Mouse (Mus musculus) CD4-positive, CD25-positive, alpha-beta regulatory T cell, adult 2 months (primary cell): ENCODE results near the gene Emcn.

Experiments used
- DNase-seq: peaks from one replicate; pipeline ENCODE4 v3.0.0-alpha.2; 2012; ENCODE audit warnings: low read depth, low spot score

Emcn gene

DNA sequence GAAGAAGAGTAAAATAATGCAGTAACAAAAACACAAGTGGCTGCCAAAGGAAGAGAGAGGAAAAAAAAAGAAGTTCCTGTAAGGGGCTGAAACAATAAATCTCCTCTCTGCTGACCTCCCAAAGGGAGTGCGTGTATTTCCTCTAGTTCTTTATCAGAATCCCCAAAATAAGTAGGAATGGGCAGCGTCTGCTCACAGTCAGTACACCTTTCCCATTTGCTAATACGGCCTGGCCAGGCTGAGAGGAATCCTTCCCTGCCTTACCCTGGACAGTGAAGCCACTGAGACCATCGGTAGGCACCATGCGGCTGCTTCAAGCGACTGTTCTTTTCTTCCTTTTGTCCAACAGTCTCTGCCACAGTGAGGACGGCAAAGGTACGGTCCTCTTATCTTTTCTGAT lies at the start of gene Emcn:
TSS of gene Emcn (plus strand) at position 130 of the 400 bp plus-strand sequence.
- DNase-seq = no peak

GRCm38 (mm10) chr3:137293174-137293591 lies 47.7 kb upstream of the Emcn start:
- DNase-seq = no peak

DNA sequence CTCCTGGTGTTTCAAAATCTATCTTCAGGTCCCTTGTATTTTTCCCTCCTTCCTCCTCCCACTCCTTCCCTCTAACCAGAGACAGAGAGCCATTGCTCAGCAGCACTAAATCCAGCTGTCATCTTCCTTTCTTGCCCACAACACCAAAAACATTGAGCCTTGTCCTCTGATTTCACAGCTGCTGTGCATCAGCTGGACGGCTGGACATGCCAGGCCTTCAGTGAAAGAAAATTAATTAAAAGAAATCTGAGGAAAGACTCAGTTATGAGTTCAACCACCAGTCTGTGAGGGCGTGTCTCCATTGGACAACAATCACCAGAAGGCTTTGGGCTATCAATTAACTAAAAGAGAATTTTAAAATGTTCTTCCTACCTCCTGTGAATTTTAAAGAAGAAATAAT lies 42.6 kb upstream of the Emcn start:
- DNase-seq = no peak

- DNase-seq = no peak
These were observed 40.7 kb upstream of the Emcn start for GRCm38 (mm10) chr3:137300210-137300609.

- DNase-seq = no peak
These were observed 39.7 kb upstream of the Emcn start for GRCm38 (mm10) chr3:137301195-137301594.

- DNase-seq = no peak
These were observed 38.1 kb upstream of the Emcn start for GRCm38 (mm10) chr3:137302804-137303203.

GRCm38 (mm10) chr3:137309959-137310358 lies 30.9 kb upstream of the Emcn start:
- no peak for DNase-seq

GRCm38 (mm10) chr3:137312540-137312939 lies 28.3 kb upstream of the Emcn start:
- DNase-seq = no peak

GRCm38 (mm10) chr3:137313775-137314362 lies 27.0 kb upstream of the Emcn start:
- no peak for DNase-seq

- DNase-seq = no peak
These were observed 22.5 kb upstream of the Emcn start for GRCm38 (mm10) chr3:137318371-137318770.

GRCm38 (mm10) chr3:137319950-137320349 lies 20.9 kb upstream of the Emcn start:
- no peak for DNase-seq

GRCm38 (mm10) chr3:137322304-137322703 lies 18.6 kb upstream of the Emcn start:
- no peak for DNase-seq

- no peak for DNase-seq
These were observed 11.0 kb upstream of the Emcn start for GRCm38 (mm10) chr3:137329898-137330297.

DNA sequence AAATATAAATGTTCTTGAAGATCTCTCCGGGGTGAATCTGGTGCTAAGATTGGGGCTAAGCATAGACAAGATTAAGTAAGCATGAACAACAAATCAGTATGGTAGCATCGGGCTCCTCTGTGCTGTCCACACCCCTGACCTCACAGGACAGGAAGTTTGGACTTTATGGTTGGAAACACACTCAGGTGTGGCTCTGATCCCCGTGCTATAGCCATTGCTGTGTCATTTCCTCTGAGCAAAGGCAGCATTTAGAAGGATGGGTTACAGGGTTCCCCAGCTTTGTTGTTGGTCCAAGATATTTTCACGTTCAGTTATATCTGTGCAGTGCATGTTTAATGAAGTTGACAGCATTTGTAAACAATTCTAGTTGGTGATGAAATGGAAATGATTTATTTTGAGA lies 9.9 kb upstream of the Emcn start:
- no peak for DNase-seq

DNA sequence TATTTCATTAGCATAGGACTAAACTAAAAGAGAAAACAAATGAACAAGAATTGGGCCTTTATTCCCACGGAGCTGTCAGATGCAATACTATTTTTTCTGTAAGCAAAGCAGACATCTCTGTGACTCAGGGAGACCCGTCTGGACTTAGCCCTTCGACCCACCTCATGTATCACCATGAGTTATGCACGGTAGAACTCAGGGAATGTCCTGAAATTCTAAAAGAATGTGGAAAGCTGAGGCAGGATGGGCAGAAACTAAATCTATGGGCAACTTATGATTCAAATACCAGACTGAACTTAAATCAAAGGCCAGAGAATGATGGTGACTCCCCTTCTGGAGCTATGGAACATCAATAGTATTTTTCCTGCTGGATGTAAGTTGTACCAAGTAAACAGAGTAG lies 8.3 kb upstream of the Emcn start:
- no peak for DNase-seq

- DNase-seq = no peak
These were observed 4.9 kb upstream of the Emcn start for GRCm38 (mm10) chr3:137335957-137336356.

GRCm38 (mm10) chr3:137343446-137343845 lies 2.6 kb downstream of the Emcn start:
- no peak for DNase-seq

GRCm38 (mm10) chr3:137351882-137352281 lies 11.0 kb downstream of the Emcn start:
- no peak for DNase-seq

DNA sequence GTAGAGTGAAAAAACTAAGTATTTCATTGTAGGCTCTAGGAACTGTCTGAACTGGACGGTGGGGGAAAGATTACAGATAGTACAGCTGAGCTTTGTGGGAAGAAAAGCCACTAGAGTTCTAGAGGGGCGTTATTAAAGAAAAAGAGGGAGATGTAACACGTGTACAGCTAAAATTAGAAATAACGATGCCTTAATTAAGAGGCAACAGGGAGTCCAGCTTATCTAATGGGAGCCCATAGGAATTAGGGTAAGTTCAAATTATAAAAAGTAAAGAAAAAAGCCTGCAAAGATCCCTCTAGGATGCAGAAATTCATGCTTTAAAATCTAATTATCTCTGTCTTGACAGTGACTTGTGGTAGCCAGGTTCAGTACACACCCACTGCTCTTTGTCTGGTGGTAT lies 15.8 kb downstream of the Emcn start:
- DNase-seq = no peak

DNA sequence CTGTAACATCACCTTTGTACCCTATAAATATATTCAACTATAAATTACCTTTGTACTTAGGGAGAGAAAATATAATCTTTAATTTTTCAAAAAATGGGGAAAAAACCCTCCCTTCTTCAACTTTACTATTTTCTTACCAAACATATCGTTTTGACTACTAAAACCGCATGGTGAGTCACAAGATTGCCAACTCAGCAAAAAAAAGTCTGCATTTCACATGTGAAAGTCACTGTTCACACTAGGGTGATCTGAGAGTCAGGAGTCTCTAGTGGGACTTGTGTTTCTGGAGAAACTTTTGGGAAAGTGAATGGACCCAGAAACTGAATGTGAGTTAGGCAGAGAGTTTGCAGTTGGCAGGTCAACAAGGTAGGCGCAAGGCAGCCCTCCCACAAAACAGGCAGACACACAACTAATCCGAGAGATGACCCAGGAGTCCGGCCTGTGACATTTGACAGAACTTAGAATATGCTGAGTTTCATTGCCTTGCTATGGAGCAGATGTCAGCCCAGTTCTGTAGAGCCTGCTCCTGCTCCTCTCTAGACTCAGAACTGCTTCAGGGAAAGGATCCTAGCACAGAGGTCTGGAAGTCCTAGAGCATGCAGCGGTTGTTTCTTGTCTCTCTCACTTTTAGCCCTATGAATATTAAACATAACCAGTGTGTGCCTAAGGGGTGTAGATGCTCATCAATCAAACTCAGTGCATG lies 26.4 kb downstream of the Emcn start:
- no peak for DNase-seq

DNA sequence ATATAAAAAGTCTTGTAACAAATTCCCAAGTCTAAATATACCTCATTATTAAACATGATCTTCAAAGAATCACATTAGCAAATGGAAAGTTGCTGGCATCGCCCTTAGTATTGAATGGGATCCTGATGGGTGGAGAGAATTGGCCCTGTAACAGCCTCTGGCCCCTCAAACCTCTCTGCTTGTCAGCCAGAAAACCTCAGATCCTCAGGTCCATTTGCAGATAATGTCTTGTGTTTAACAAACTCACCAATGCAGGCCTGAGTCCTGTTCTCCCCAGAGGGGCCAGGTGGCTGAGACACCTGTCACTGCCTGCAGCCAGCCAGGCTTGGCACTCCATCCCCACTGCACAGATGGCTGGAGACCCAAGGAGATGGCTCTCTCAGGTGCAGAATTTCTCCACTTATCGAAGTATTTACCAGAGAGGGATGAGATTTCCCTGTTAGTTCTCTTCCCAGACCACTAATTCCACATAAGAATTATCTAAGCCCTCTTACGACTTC lies 27.0 kb downstream of the Emcn start:
- no peak for DNase-seq

DNA sequence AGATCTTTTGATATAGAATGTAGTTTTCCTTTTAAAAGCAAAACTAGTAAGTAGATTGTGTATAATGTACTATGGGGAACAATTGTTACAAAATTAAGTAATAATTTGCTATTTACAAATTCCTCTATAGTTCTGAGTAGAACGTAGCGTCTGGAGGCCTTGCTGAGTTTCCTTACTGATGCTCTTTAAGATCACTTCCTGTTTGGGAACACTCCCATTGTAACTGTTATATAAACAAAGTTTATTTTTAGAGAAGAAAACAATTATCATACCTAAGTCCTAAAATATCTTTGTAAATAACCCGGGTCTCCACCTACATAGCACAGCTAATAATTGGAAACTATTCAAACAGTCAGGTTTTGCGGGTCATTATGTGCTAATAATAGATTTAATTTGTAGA lies 32.0 kb downstream of the Emcn start:
- no peak for DNase-seq

DNA sequence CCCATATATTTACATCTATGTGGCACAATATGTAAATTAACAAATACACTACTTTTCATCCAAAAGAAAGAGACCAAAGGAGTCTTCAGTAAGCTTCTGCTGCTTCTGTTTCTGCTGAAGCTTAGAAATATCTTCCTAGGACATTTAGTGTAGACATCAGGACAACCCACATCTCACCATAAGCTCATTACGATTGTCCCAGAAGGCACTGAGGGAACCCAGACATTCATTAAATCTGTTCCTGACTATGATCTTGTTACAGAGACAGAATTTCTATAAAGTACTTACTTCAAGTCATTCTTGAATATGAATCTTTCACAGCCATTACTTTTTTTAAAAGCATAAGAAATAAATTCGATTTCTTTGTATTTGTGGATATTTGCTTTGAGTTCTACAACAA lies 41.4 kb downstream of the Emcn start:
- no peak for DNase-seq
